Mouse (Mus musculus) kidney, postnatal 25 days (tissue): ENCODE data around the gene Ccdc153.
A peak's percentile ranks its signal among the peaks of the same experiment; 100 is the strongest.

Source experiments
- DNase-seq, 2 experiments: peaks; one replicate each; pipeline ENCODE4 v3.0.0; 2021; ENCODE audit warnings: mixed read lengths in 2 of 2

Ccdc153 gene

GRCm38 (mm10) chr9:44240911-44241310 is 435 bp downstream of the Ccdc153 start:
- DNase-seq: no peak

GRCm38 (mm10) chr9:44241418-44241817 is 942 bp downstream of the Ccdc153 start:
- DNase-seq: no peak

GRCm38 (mm10) chr9:44243621-44244020 is 3.1 kb downstream of the Ccdc153 start:
- DNase-seq: peak; percentile 42 to 77

GRCm38 (mm10) chr9:44247907-44248306 is 7.4 kb downstream of the Ccdc153 start:
- peak in 1 of 2 experiments; percentile 48 for DNase-seq

GRCm38 (mm10) chr9:44249181-44250146 is 9.0 kb downstream of the Ccdc153 start:
- DNase-seq: peak; percentile 80 to 87

- peak; percentile 25 to 46 for DNase-seq
Measured at GRCm38 (mm10) chr9:44250445-44250844, 10.0 kb downstream of the Ccdc153 start.

- peak; percentile 80 to 91 for DNase-seq
Measured at GRCm38 (mm10) chr9:44251314-44251713, 10.8 kb downstream of the Ccdc153 start, which contains the start of gene Pdzd3. Pdzd3 (minus strand) TSS chr9:44251471.

GRCm38 (mm10) chr9:44253441-44253840 is 13.0 kb downstream of the Ccdc153 start:
- DNase-seq: no peak

- no peak for DNase-seq
Measured at GRCm38 (mm10) chr9:44254508-44255135, 14.1 kb downstream of the Ccdc153 start.

GRCm38 (mm10) chr9:44255136-44255521 is 14.7 kb downstream of the Ccdc153 start:
- DNase-seq: no peak

- DNase-seq: no peak
Measured at GRCm38 (mm10) chr9:44256213-44256612, 15.7 kb downstream of the Ccdc153 start.

- no peak for DNase-seq
Measured at GRCm38 (mm10) chr9:44259014-44259413, 18.5 kb downstream of the Ccdc153 start.

GRCm38 (mm10) chr9:44261388-44261787 is 20.9 kb downstream of the Ccdc153 start:
- DNase-seq: no peak

GRCm38 (mm10) chr9:44266478-44267226 is 26.2 kb downstream of the Ccdc153 start:
- no peak for DNase-seq

GRCm38 (mm10) chr9:44267319-44268026 is 27.0 kb downstream of the Ccdc153 start:
- peak; percentile 44 to 61 for DNase-seq

GRCm38 (mm10) chr9:44268027-44268360 is 27.5 kb downstream of the Ccdc153 start:
- DNase-seq: peak; percentile 95 to 97

GRCm38 (mm10) chr9:44268432-44268831 is 28.0 kb downstream of the Ccdc153 start, which contains the start of gene Nlrx1:
Nlrx1 (minus strand) TSS chr9:44268599.
- no peak for DNase-seq

- DNase-seq: peak in 1 of 2 experiments; percentile 71
Measured at GRCm38 (mm10) chr9:44269077-44269476, 28.6 kb downstream of the Ccdc153 start.

GRCm38 (mm10) chr9:44269973-44270372 is 29.5 kb downstream of the Ccdc153 start:
- DNase-seq: no peak

- DNase-seq: no peak
Measured at GRCm38 (mm10) chr9:44283183-44283582, 42.7 kb downstream of the Ccdc153 start.

- DNase-seq: no peak
Measured at GRCm38 (mm10) chr9:44286256-44286850, 45.9 kb downstream of the Ccdc153 start.

- DNase-seq: no peak
Measured at GRCm38 (mm10) chr9:44287003-44287400, 46.5 kb downstream of the Ccdc153 start.
